Mouse (Mus musculus) bone marrow, adult 2 months (tissue): Measurements from ENCODE around the gene Shisa9.

Source experiments
- CTCF ChIP-seq: fragments of 200-500 bp; IDR thresholded peaks from 2 replicates; pipeline ENCODE4 v1.5.1; 2011; ENCODE audit warnings: low read length, control low read depth; ENCODE audit not compliant: control insufficient read depth, insufficient read depth
- POLR2A ChIP-seq: fragments of 200-500 bp; IDR thresholded peaks from 2 replicates; pipeline ENCODE4 v1.6.1; 2011; ENCODE audit warnings: low read depth, mild to moderate bottlenecking, control low read depth, low read length, borderline replicate concordance; ENCODE audit not compliant: control insufficient read depth

DNA sequence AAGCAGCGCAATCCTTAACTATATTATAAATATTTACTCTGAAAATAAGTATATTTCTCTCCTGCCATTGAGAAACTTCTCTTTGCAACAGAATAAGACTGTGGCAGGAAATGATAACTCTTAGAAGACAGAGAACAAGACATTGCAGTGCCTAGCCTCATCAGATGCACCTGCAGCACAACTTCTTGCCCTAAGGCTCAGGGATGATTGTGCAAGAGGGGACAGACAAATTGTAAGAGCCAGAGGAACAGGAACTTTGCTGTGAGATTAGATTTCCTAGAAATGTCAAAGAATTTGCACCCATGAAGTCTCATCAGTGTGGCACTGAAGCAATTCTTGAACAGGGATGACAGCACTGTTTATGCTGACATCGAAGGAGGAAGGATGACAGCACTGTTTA lies 223.0 kb downstream of the Shisa9 start:
- TF ChIP-seq CTCF, result no peak
- no peak for TF ChIP-seq POLR2A
